Comparison of ENCODE assay signal across 10 mouse cellular contexts in genomic region chr4:117705361-117705760, GRCm38 (mm10). TPM values are rescaled to one million over a fixed set of nuclear protein-coding genes. Genes with fewer than 3 reads are reported as not detected.
DNase-seq lines count a peak whose midpoint lies in the region; ATAC-seq lines count a peak whose summit lies in the region.
"Had no signal": no experiment of that assay in that cellular context is flagged by ENCODE, and none has a peak within 500 bp of the region (broad histone marks: within the 10 kb centered on the region; RNA-seq: fewer than 3 reads in every experiment).

No protein-coding gene starts in this region.

- no peak overlapping the region for H3K4me2 ChIP-seq in hindbrain, embryonic 16.5 days (ENCODE audit: low read length)
- H3K4me2 ChIP-seq in limb, embryonic 11.5 days (ENCODE audit: low read depth, severe bottlenecking): no peak overlapping the region
- H3K4me2 ChIP-seq: neural tube, embryonic 12.5 days had no signal

- WGBS in hindbrain, embryonic 16.5 days: 6% methylated on average over 7 of the region's 7 CpGs
- WGBS in limb, embryonic 11.5 days: 5% methylated on average over 7 of the region's 7 CpGs

- no peak overlapping the region for H3K9ac ChIP-seq in hindbrain, embryonic 16.5 days (ENCODE audit: low read depth, low read length)
- H3K9ac ChIP-seq in limb, embryonic 11.5 days (ENCODE audit: low read length): no peak overlapping the region
- H3K9ac ChIP-seq: neural tube, embryonic 12.5 days had no signal

- peak; percentile 36 to 59 for DNase-seq in cerebellum, adult 18-20 months
- DNase-seq in spleen, postnatal 10 days (ENCODE audit: low spot score in 2 of 2): peak; percentile 30 to 69
- DNase-seq in spleen, postnatal 36 days (ENCODE audit: low spot score in 2 of 2): no peak
- peak; percentile 73 to 80 for DNase-seq in cerebellum, postnatal 10 days
- DNase-seq in limb, embryonic 11.5 days (ENCODE audit: low spot score): peak; percentile 78
- DNase-seq in right cerebral cortex, postnatal 25 days: peak; percentile 24

- no peak for ATAC-seq in cerebellum, adult (ENCODE audit: insufficient number of reproducible peaks, low FRiP score, low TSS enrichment)
- 0 out of 2 replicates have a peak, but pooled peaks have one; percentile 37 for ATAC-seq in hindbrain, embryonic 16.5 days
- no peak for ATAC-seq in limb, embryonic 11.5 days (ENCODE audit: insufficient number of reproducible peaks, low FRiP score, low TSS enrichment, low read depth)

- no peaks in the 10 kb centered on the region for H3K9me3 ChIP-seq in hindbrain, embryonic 16.5 days (ENCODE audit: control insufficient read depth, low read length)
- no peaks in the 10 kb centered on the region for H3K9me3 ChIP-seq in limb, embryonic 11.5 days (ENCODE audit: control insufficient read depth, low read length)
- H3K9me3 ChIP-seq: neural tube, embryonic 12.5 days had no signal

- no peak overlapping the region for H3K4me3 ChIP-seq in hindbrain, embryonic 16.5 days (ENCODE audit: low read length)
- H3K4me3 ChIP-seq in limb, embryonic 11.5 days (ENCODE audit: low read depth, low read length): no peak overlapping the region
- H3K4me3 ChIP-seq: neural tube, embryonic 12.5 days had no signal

- no peaks in the 10 kb centered on the region for H3K4me1 ChIP-seq in hindbrain, embryonic 16.5 days (ENCODE audit: control insufficient read depth, insufficient read depth, low read depth, low read length)
- no peaks in the 10 kb centered on the region for H3K4me1 ChIP-seq in limb, embryonic 11.5 days (ENCODE audit: control insufficient read depth, insufficient read depth, low read length)
- H3K4me1 ChIP-seq: neural tube, embryonic 12.5 days had no signal

- no peak overlapping the region for H3K27ac ChIP-seq in hindbrain, embryonic 16.5 days (ENCODE audit: low read depth, low read length)
- no peak overlapping the region for H3K27ac ChIP-seq in limb, embryonic 11.5 days (replicated peaks; ENCODE audit: low read depth, low read length)
- H3K27ac ChIP-seq: neural tube, embryonic 12.5 days had no signal

- H3K27me3 ChIP-seq in hindbrain, embryonic 16.5 days (replicated peaks; ENCODE audit: control insufficient read depth, insufficient read depth, low read length): no peaks in the 10 kb centered on the region
- H3K27me3 ChIP-seq in limb, embryonic 11.5 days (ENCODE audit: control insufficient read depth, insufficient read depth, low read length): no peaks in the 10 kb centered on the region
- H3K27me3 ChIP-seq: neural tube, embryonic 12.5 days had no signal

- H3K36me3 ChIP-seq in hindbrain, embryonic 16.5 days (ENCODE audit: control insufficient read depth, insufficient read depth, low read length): no peaks in the 10 kb centered on the region
- no peaks in the 10 kb centered on the region for H3K36me3 ChIP-seq in limb, embryonic 11.5 days (ENCODE audit: control insufficient read depth, insufficient read depth, low read length)
- H3K36me3 ChIP-seq: neural tube, embryonic 12.5 days had no signal

RNA-seq across cellular contexts. Expression of gene Gm12845, which starts 18.9 kb away (rescaled TPM):
- not detected in 2 replicates for polyA plus RNA-seq in hindbrain, embryonic 16.5 days (2015; fragmentation: Nextera tagmentation; extraction: Ambion mirVana)
- not detected in 2 replicates for polyA plus RNA-seq in limb, embryonic 11.5 days (2014; fragmentation: Nextera tagmentation; extraction: Ambion mirVana)
- polyA plus RNA-seq: heart, embryonic 16.5 days; neural tube, embryonic 12.5 days had no signal

RNA-seq across cellular contexts. Expression of gene Dmap1, which starts 23.3 kb away (rescaled TPM):
- polyA plus RNA-seq in hindbrain, embryonic 16.5 days (2015; fragmentation: Nextera tagmentation; extraction: Ambion mirVana): 77.7 and 80.5 TPM in 2 replicates
- polyA plus RNA-seq in limb, embryonic 11.5 days (2014; fragmentation: Nextera tagmentation; extraction: Ambion mirVana): 90.5 and 93.2 TPM in 2 replicates

Comparison
In these comparisons a context has a peak if more than half of its experiments do, and no peak if none do; other contexts are left out.
1. DNase-seq: peak in cerebellum, adult 18-20 months (2 of 2), spleen, postnatal 10 days (2 of 2), cerebellum, postnatal 10 days (2 of 2), limb, embryonic 11.5 days (single experiment) and right cerebral cortex, postnatal 25 days (single experiment); none in spleen, postnatal 36 days (0 of 2).